Mouse (Mus musculus): ENCODE measurements around the gene Rin3. TPM values are rescaled to one million over a fixed set of nuclear protein-coding genes. Genes with fewer than 3 reads are reported as not detected.

The Rin3 gene
- polyA plus RNA-seq, 1 experiment from 2014 or later, result 1.6 TPM

DNA sequence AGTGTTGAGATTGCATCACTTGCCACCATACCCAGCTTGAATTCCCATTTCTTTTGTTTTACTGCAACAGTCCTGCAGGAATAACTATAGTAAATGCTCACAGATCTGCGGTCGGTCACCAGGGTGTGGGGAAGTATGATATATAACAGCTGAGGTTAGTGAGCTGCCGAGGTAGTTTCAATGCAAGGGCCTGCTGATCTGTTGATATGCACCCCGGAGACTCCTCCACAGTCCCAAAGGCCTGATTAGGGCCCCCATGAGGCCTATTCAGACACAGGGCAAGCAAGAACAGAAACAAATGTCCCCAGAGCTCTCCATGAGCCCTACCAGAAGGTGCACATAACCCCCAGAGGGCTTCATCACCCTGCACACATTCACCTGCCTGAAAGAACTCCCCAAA, 147.4 kb downstream of the Rin3 start:
- H3K27me3 ChIP-seq (ENCODE audit: control insufficient read depth, insufficient read depth, low read depth, low read length), result no peaks in the 10 kb centered on the region
- H3K27ac ChIP-seq (ENCODE audit: low read length), result no peak overlapping the region
- H3K4me3 ChIP-seq (ENCODE audit: low read depth, low read length), result no peak overlapping the region
- H3K4me2 ChIP-seq (ENCODE audit: low read length), result no peak overlapping the region
- H3K36me3 ChIP-seq (ENCODE audit: control insufficient read depth, insufficient read depth, low read length), result peaks cover 4% of the 10 kb centered on the region; the same call in 1 of the 2 replicates
- no peaks in the 10 kb centered on the region for H3K4me1 ChIP-seq (ENCODE audit: control insufficient read depth, insufficient read depth, low read length)
- WGBS, result 91% methylated on average over 4 of the region's 4 CpGs
- no peak overlapping the region for H3K9ac ChIP-seq (ENCODE audit: low read depth, low read length)
- no peak for ATAC-seq
- no peaks in the 10 kb centered on the region for H3K9me3 ChIP-seq (replicated peaks; ENCODE audit: control insufficient read depth, low read length, poor library complexity, severe bottlenecking)

DNA sequence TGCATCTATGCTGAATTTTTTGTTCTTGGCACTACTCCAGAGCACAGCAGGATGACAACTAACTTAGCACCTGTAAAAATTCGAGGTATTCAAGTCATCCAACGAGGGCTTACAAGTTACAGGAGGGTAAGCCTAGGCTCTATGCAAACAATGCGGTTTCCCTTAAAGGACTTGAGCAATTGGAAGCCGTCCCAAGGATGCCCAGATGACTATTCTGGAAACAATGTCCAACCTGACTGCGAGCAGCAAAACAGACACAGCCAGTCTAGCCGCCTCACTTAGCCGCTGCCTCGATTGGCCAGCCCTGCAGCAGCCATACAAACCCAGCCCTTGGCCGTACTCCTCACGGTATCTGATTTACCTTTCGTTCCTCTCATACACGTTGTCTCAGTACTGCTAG, 149.4 kb downstream of the Rin3 start:
- Histone ChIP-seq H3K27ac (ENCODE audit: low read length) (no peak overlapping the region), H3K27me3 (ENCODE audit: control insufficient read depth, insufficient read depth, low read depth, low read length) (no peaks in the 10 kb centered on the region), H3K9me3 (replicated peaks; ENCODE audit: control insufficient read depth, low read length, poor library complexity, severe bottlenecking) (no peaks in the 10 kb centered on the region), H3K4me2 (ENCODE audit: low read length) (no peak overlapping the region), H3K4me3 (ENCODE audit: low read depth, low read length) (no peak overlapping the region), H3K4me1 (ENCODE audit: control insufficient read depth, insufficient read depth, low read length) (peaks cover 1% of the 10 kb centered on the region; the same call in 1 of the 2 replicates), H3K36me3 (ENCODE audit: control insufficient read depth, insufficient read depth, low read length) (no peaks in the 10 kb centered on the region), H3K9ac (ENCODE audit: low read depth, low read length) (no peak overlapping the region)
- 90% methylated on average over 12 of the region's 12 CpGs for WGBS
- ATAC-seq, result no peak

GRCm38 (mm10) chr12:102434107-102434506, 151.3 kb downstream of the Rin3 start:
- H3K27ac ChIP-seq (ENCODE audit: low read length), result no peak overlapping the region
- no peaks in the 10 kb centered on the region for H3K9me3 ChIP-seq (replicated peaks; ENCODE audit: control insufficient read depth, low read length, poor library complexity, severe bottlenecking)
- 89% methylated on average over 4 of the region's 4 CpGs for WGBS
- H3K4me3 ChIP-seq (ENCODE audit: low read depth, low read length), result no peak overlapping the region
- H3K36me3 ChIP-seq (ENCODE audit: control insufficient read depth, insufficient read depth, low read length), result no peaks in the 10 kb centered on the region
- H3K4me2 ChIP-seq (ENCODE audit: low read length), result no peak overlapping the region
- H3K4me1 ChIP-seq (ENCODE audit: control insufficient read depth, insufficient read depth, low read length), result peaks cover 17% of the 10 kb centered on the region
- no peaks in the 10 kb centered on the region for H3K27me3 ChIP-seq (ENCODE audit: control insufficient read depth, insufficient read depth, low read depth, low read length)
- no peak for ATAC-seq
- H3K9ac ChIP-seq (ENCODE audit: low read depth, low read length), result no peak overlapping the region

GRCm38 (mm10) chr12:102436939-102437526, 154.2 kb downstream of the Rin3 start:
- Histone ChIP-seq H3K27me3 (ENCODE audit: control insufficient read depth, insufficient read depth, low read depth, low read length) (no peaks in the 10 kb centered on the region), H3K4me3 (ENCODE audit: low read depth, low read length) (no peak overlapping the region), H3K9me3 (replicated peaks; ENCODE audit: control insufficient read depth, low read length, poor library complexity, severe bottlenecking) (no peaks in the 10 kb centered on the region), H3K27ac (ENCODE audit: low read length) (no peak overlapping the region), H3K4me2 (ENCODE audit: low read length) (no peak overlapping the region), H3K4me1 (ENCODE audit: control insufficient read depth, insufficient read depth, low read length) (peaks cover 21% of the 10 kb centered on the region), H3K36me3 (ENCODE audit: control insufficient read depth, insufficient read depth, low read length) (no peaks in the 10 kb centered on the region), H3K9ac (ENCODE audit: low read depth, low read length) (no peak overlapping the region)
- 82% methylated on average over 10 of the region's 10 CpGs for WGBS
- no peak for ATAC-seq

DNA sequence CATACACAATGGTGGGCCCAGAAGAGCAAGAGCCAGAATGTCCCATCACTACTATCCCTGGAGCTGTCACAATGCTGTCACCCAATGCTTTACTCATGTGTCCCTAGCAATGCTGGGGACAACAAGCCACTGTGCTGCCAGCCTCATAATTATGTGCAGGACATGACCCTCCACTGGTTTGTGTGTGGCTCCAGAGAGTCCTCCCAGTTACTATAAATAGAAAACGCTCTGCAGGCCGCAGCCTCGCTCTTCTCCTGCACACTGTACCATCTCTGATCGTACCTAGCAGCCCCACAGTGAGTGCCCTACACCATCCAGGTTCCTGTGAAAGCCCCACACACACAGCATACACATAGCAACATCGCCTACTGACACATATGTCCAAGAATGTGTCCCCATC, 155.1 kb downstream of the Rin3 start:
- no peak overlapping the region for H3K9ac ChIP-seq (ENCODE audit: low read depth, low read length)
- no peak for ATAC-seq
- H3K36me3 ChIP-seq (ENCODE audit: control insufficient read depth, insufficient read depth, low read length), result no peaks in the 10 kb centered on the region
- peak overlapping the region; percentile 65; the same call in 1 of the 2 replicates for H3K4me2 ChIP-seq (ENCODE audit: low read length)
- 84% methylated on average over 5 of the region's 5 CpGs for WGBS
- H3K27ac ChIP-seq (ENCODE audit: low read length), result no peak overlapping the region
- peaks cover 21% of the 10 kb centered on the region for H3K4me1 ChIP-seq (ENCODE audit: control insufficient read depth, insufficient read depth, low read length)
- no peak overlapping the region for H3K4me3 ChIP-seq (ENCODE audit: low read depth, low read length)
- no peaks in the 10 kb centered on the region for H3K27me3 ChIP-seq (ENCODE audit: control insufficient read depth, insufficient read depth, low read depth, low read length)
- H3K9me3 ChIP-seq (replicated peaks; ENCODE audit: control insufficient read depth, low read length, poor library complexity, severe bottlenecking), result no peaks in the 10 kb centered on the region

- 2% methylated on average over 20 of the region's 20 CpGs for WGBS
- H3K9me3 ChIP-seq (replicated peaks; ENCODE audit: control insufficient read depth, low read length, poor library complexity, severe bottlenecking), result no peaks in the 10 kb centered on the region
- H3K27ac ChIP-seq (ENCODE audit: low read length), result peak overlapping the region; percentile 66
- H3K4me3 ChIP-seq (ENCODE audit: low read depth, low read length), result peak overlapping the region; percentile 52
- H3K4me1 ChIP-seq (ENCODE audit: control insufficient read depth, insufficient read depth, low read length), result peaks cover 21% of the 10 kb centered on the region
- ATAC-seq, result peak; percentile 59
- no peaks in the 10 kb centered on the region for H3K36me3 ChIP-seq (ENCODE audit: control insufficient read depth, insufficient read depth, low read length)
- H3K4me2 ChIP-seq (ENCODE audit: low read length), result peak overlapping the region; percentile 65
- H3K27me3 ChIP-seq (ENCODE audit: control insufficient read depth, insufficient read depth, low read depth, low read length), result no peaks in the 10 kb centered on the region
- peak overlapping the region; percentile 62 for H3K9ac ChIP-seq (ENCODE audit: low read depth, low read length)
Observed at GRCm38 (mm10) chr12:102438983-102439631, 156.3 kb downstream of the Rin3 start.

GRCm38 (mm10) chr12:102439632-102440023, 156.8 kb downstream of the Rin3 start, which contains the start of gene Lgmn:
TSS of gene Lgmn (minus strand) at chr12:102439813.
- Histone ChIP-seq H3K9ac (ENCODE audit: low read depth, low read length) (peak within 1 kb of the TSS; percentile 73), H3K4me3 (ENCODE audit: low read depth, low read length) (peak within 1 kb of the TSS; percentile 52), H3K36me3 (ENCODE audit: control insufficient read depth, insufficient read depth, low read length) (no peaks in the 10 kb centered on the region), H3K27ac (ENCODE audit: low read length) (peak within 1 kb of the TSS; percentile 66), H3K4me1 (ENCODE audit: control insufficient read depth, insufficient read depth, low read length) (peaks cover 21% of the 10 kb centered on the region), H3K4me2 (ENCODE audit: low read length) (peak within 1 kb of the TSS; percentile 65), H3K9me3 (replicated peaks; ENCODE audit: control insufficient read depth, low read length, poor library complexity, severe bottlenecking) (no peaks in the 10 kb centered on the region), H3K27me3 (ENCODE audit: control insufficient read depth, insufficient read depth, low read depth, low read length) (no peaks in the 10 kb centered on the region)
- ATAC-seq, result peak; percentile 100
- WGBS, result under 1% methylated on average over 28 of the region's 28 CpGs

Other genes with a start within 250 kb of the Rin3 start
- 1.7 TPM in 2 replicates for gene Slc24a4, start 154.3 kb upstream of the Rin3 start, polyA plus RNA-seq (2015; fragmentation: Nextera tagmentation; extraction: Ambion mirVana)
- gene Lgmn, start 156.8 kb downstream of the Rin3 start, polyA plus RNA-seq (2015; fragmentation: Nextera tagmentation; extraction: Ambion mirVana), result 90.3 and 108 TPM in 2 replicates
- 28.0 and 28.6 TPM in 2 replicates for gene Golga5, start 186.1 kb downstream of the Rin3 start, polyA plus RNA-seq (2015; fragmentation: Nextera tagmentation; extraction: Ambion mirVana)

Measured in midbrain, embryonic 16.5 days (tissue).